Mouse (Mus musculus): ENCODE results near the gene Tbl1xr1.

The Tbl1xr1 gene

DNA sequence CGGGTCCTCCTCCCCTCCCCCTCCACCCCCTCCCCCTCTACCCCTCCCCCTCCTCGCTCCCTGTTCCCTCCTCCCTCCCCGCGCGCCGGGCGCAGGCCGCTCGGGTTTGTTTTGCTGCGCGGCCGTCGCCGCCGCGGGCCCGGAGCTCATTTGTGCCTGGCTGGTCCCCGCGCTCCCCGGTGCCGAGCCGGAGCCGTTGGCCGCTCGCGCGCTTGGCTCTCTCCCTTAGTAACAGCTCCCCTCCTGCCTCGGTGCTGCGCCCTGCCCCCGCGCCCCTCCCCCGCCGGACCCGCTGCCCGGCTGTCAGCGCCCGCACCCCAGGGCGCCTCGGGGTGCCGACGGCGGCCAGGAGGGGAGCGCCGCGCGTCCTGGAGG lies at the start of gene Tbl1xr1:
Gene Tbl1xr1, plus strand, starts transcription at position 92 of the 375 bp plus-strand sequence.
- DNase-seq (ENCODE audit: low read depth, low spot score) = peak; percentile 95

DNA sequence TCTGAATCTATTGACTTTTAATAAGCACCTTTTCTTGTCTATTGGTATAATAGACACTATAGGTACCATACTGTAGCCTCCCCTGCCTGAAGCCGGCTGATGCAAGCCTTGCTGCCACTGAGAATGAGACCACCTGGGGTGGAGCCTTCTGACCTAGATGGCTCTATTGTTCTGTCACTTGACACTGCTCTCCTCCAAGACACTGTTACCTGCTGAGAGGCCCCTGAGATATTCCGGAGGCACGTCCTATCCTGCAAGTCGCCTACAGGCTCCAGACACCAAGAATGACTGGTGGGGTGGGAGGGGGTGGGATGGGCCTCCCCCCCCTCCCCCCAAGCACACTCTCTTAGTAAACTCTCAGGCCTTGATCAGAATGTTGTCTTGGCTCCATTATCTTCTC lies 38.4 kb upstream of the Tbl1xr1 start:
- no peak for DNase-seq (ENCODE audit: low read depth, low spot score)

DNA sequence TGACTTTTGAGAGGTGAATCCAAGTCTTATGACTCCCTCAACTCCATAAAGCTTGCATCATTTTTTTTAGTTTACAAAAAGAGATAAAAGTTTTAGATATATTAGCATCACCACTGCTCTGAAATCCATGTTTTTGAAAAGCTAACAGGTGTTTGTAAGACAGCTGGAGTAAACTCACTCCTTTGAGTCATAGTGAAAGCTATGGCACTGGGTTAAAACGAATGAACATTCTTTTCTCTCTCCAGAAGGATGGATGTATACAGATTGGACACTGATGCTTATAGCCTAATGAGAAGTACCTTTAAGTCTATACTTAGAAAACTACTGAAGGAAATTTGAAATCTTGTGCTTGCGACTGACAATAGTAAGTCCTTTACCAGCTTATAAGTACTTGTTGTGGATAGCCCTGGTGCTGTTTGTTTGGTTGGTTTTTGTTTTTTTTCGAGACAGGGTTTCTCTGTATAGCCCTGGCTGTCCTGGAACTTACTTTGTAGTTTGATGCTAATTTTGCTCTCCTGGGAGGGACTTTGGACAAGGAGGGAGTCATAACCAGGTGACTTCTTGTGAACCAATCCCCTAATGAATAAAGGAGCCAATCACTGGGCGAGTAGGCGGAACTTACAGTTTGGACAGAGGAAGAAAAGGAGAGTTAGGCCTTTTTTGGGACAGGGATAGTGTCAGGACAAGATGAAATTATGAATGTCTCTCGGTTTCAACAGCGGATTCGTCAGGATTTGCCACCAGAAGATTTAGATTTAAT lies 37.2 kb upstream of the Tbl1xr1 start:
- no peak for DNase-seq (ENCODE audit: low read depth, low spot score)

DNA sequence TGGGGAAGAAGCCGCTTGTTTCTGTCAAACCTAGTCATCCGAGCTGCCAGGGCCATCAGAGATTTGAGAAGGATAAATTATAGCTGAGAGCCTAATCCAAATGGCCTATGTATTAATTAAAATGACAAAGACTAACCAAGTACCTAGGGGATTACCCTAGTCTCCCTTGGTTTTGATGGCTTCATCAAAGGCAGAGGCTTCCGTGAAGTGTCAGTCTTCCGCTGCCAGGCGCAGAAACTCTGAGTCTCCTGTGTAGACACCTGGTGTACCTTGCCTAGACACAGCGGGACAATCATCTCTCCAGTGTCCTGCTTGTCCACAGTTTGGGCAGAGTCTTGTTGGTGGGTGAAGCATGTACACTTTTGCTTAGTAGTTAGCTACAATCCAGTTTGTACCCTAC lies 35.8 kb upstream of the Tbl1xr1 start:
- DNase-seq (ENCODE audit: low read depth, low spot score) = peak; percentile 72

DNA sequence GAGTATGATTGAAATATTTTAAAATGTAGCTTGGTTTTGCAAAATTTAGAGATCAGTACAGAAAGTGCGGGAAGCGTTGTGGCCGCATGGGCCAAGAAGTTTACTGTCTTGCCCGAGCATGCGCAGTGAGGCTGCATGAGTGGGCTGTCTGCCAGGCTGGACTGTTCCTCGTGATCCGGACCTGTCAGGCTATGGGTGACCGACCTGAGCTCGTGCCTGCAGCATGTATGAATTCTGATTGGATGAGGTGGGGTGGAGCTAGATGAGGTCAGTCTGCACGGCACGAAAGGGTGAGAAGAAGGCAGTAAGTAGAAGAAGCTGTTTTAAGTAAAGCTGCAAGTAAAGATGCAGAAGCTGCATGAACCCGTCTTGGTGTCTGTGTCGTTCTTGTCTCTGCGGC lies 29.2 kb upstream of the Tbl1xr1 start:
- no peak for DNase-seq (ENCODE audit: low read depth, low spot score)

DNA sequence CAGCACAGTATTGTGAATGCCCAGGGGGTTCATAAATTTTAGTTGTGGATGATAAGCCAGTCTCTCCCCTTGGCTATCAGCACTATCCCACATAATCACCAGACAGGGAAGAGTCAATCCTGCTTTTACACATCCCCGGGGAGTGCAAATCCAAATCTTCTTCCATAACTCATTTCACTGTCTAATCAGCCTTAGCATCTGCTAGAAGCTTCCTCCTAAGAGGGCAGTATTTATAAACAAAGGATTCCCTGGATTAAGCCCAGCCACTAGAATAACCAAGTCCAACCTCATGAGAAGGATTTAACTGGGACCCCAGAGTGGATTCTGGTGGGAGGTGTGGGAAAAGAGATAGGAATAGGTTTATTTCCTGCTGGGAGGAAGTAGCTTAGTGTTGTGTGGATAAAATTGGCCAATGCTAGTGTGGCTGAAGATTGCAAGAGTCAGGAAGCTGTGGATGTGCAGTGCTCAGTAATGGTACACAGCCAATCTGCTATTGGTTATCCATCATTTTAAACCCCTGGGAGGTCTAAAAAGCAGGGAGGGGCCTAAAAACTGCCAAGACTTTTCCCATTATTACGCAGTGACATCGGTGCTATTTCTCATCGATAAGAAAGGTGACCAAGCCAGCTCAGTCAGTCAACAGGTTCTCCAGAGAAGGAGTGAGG lies 19.7 kb upstream of the Tbl1xr1 start:
- no peak for DNase-seq (ENCODE audit: low read depth, low spot score)

DNA sequence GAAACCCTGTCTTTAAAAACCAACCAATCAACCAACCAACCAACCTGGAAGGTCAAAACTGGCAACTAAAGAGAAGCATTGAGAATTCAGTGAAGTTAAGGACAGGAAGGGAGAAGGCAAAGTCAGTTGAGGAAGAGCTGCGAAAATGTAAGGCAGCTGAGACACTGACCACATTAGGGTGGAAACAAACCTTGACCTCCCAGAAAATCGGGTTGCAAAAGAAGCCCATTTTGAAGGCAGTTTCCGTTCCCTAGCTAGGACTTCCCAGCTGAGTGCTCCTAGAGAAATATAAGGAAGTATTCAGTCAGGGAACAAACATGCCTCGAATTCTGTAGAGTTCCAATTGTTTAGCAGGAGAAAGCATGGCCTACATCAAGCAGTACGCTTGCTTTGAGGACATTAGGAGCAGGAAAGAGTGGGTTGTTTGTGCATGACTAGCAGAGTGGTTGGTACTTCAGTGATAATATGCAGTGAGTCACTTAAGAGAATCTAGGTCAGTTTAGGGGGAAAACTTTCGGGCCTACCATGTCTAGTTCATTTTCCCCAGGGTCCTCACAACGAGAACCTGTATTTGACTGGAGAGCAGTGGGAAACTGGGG lies 18.1 kb upstream of the Tbl1xr1 start:
- no peak for DNase-seq (ENCODE audit: low read depth, low spot score)

DNA sequence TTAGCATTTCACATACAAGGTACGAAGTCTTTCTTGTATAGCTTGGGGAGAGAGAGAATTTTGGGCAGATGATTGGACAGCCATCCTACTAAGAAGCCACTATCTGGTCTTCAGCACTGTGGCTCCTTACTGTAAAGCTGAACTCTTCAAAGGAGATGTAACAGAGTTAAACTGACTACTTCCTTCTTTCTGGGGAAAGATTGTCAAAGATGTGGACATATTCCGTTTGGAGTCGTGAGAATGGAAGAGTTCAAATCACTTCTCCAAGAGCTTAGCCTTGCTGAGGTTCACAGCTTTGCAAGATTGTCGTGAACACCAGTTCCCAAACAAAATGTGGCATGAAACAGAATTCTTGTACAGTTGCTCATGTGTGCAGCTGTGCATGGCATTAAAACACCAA lies 15.3 kb upstream of the Tbl1xr1 start:
- no peak for DNase-seq (ENCODE audit: low read depth, low spot score)

DNA sequence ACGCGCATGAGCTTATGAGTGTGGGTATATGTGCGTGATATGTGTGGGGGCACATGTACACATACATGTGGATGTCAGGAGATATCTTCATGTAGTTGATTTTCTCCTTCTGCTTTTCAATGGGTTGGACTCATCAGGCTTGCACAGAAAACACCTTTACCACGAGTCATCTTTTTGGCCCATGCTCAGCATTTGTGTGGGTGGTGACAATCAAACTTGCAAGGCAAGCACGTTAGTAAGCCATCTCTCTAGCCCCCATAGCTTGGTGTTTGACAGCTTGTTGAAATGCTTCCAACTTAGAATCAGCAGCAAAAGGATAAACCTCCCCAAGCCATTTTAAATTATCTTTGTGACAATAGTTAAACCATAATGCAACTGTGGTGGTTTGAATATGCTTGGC lies 7.8 kb upstream of the Tbl1xr1 start:
- DNase-seq (ENCODE audit: low read depth, low spot score) = no peak

DNA sequence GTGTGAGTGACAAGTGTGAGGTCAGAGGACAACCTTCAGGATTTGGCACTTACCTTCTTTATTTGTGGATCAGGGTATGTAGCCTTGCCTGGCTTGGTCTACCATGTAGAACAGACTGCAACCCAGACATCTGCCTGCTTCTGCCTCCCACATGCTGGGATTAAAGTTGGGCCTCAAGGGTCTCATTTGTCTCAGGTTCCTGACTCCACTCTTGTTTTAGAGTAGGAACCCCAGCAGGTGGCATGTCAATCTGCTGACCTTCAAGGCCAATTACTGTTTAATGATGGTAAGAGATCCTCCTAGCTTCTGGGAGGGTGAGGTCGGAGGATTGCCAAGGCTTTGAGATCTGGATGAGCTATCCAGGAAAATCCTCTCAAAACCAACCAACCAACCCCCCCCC lies 2.5 kb upstream of the Tbl1xr1 start:
- DNase-seq (ENCODE audit: low read depth, low spot score) = no peak

DNA sequence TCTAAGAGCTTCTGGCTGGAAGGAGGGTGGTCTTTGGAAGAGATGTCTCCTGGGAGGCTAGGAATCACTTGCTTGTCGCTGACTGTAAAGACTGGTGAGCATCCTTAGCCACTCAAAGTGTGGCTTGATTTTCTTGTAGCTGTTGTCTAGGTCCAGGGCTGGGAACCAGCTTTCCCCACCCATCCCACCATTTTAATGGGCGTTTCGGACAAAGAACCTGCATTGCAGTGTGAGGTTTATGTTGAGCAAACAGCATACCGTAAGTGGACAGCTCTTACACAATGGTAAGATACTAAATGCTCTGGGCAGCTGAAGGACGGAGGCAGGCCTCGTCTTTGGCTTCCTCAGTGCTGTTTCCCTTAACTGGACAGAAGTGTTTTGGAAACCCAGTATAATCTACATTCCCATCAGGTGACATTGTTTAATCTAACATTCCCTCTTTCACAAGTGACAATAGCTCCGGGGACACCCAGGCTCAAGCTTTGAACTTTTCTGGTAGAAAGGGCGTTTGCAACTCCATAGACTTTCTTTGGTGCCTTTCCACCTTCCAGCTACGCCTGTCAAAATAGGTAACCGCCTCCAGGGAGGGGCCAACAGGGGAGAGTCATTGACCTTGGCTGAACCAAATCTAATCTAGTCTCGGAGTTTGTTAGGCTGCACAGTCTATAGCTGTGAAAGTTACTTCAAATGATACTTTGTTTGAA lies 1.7 kb upstream of the Tbl1xr1 start:
- peak; percentile 67 for DNase-seq (ENCODE audit: low read depth, low spot score)

DNA sequence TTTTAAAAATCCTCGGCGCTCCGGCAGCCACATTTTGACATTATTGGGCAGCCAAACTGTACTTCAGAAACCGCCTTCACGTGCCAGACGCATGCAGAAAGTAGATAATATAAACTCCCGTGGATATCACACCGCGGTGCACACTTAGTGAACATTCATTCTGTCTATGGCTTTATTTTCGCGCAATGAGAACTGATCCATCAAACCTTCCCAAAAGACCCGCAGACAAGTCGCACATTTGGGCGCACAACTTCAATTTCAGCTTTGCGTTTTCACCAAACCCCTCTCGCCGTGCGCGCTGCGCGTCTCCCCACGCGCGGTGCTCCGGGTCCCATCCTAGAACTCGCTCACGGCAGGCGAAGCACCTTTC lies 950 bp upstream of the Tbl1xr1 start:
- DNase-seq (ENCODE audit: low read depth, low spot score) = no peak

DNA sequence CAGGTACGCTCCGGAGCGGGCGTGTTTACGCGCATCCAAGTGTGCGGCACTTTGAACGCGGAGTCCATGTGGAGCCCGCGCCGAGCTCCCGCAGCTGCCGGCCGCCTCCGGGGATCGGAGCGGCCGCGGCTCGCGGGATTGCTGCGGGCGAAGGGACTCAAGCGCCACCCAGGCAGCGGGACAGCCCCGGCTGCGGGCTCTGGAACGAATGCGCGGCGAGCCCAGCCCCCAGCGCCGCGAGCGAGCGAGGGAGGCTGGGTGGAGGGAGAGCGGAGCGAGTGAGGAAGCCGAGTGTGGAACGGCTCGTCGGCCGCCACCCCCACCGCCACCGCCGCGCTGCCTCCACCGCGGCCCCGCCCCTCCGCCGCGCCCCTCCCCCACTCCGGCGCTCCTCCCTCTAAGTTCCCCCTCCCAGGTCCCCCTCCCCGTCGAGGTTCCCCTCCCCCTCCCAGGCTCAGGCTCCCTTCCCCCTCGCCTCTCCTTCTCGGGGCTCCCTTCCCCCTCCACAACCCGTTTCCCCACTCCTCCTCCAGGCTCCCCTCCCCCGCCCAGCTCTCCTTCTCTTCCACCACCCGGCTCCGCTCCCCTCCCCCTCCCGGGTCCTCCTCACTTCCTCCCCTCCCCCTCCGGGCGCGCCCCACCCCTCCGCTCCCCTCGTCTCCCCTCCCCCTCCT lies 428 bp upstream of the Tbl1xr1 start:
- peak; percentile 97 for DNase-seq (ENCODE audit: low read depth, low spot score)

DNA sequence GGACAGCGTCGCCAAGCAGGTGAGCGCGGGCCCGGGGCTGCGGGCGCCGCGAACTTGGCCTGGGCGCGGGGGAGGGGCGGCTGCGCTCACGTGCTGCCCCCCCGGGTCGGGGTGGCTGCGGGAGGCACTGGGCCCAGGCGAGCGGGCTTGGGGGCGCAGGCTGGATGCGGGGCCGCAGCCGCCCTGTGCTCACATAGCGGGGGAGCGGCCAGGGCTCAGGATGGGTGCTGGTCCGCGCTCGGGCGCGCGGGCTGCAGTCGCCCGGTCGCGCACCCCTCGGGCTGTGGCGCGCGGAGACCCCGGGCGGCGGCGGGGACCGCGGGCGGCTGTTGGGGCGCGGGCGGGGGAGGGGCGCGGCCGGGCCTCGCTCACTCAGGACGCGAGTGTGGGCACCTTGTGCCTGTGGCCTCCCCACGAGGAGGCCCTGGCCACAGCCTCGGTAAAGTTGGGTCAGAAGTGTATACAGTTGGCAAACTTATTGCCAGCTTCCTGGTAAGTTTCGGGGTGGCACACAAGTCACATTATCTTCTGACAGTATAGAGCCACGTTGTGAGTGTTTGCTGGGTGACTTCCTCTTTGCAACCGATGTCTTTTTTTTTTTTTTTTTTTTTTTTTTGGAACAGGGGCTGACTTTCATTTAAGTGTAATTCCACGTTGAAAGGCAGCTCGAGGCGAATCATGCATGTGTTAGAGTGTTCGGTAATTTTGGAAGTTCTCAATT lies 644 bp downstream of the Tbl1xr1 start:
- peak; percentile 72 for DNase-seq (ENCODE audit: low read depth, low spot score)

DNA sequence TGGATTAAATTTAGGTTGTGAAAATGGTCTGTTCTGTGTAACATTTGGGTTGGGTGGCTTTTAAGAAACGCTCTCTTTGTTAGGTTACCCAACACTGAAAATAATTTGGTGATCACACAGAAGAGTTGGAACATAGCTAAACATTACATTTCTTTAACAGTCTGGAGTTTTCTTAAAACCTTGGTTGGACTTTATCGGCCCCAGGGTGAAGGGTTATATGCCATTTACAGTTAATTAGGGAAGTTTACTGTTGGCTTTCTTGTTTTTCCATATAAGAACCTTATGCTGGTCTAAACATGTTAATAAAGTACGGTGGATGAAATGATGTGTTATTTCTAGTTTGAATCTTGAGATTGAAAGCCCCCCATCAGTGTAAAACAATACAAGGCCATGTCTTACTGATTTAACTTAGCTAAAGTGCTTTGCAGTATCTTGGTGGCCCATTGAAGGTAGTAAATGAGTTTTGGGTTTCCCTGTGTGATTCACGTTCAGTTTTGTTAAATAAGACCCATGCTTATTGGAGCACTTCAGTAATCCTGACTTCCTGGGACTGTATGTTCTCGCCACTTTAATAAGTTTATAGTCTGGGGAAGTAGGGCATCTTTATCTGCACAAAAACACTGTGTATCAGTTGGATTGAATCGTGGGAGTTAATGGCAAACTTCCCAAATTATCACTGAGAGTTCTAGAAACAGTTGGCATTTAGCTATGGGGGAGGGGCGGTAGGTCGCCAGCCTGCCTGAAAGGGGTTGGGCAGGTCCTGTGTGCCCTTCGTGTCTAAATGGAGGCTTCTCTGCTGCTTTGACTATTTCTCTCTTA lies 1.4 kb downstream of the Tbl1xr1 start:
- DNase-seq (ENCODE audit: low read depth, low spot score) = peak; percentile 45

DNA sequence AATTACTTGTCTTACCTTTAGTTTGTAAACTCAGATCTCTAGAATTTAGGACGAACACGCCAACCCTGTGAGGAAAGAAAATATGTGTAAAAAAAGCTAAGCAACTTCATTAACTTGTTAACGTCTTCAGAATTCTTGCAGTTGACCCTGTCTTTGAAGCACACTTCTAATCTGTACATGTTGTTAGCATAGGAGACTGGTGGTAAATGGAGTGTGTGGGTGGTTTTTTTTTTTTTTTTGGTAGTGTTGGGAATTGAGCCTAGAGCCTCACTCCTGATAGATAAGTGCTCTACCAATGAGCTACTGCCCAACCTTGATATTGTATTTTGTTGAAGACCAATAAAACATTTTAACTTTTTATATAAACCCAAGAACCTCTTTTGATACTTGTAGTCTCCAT lies 2.1 kb downstream of the Tbl1xr1 start:
- DNase-seq (ENCODE audit: low read depth, low spot score) = no peak

DNA sequence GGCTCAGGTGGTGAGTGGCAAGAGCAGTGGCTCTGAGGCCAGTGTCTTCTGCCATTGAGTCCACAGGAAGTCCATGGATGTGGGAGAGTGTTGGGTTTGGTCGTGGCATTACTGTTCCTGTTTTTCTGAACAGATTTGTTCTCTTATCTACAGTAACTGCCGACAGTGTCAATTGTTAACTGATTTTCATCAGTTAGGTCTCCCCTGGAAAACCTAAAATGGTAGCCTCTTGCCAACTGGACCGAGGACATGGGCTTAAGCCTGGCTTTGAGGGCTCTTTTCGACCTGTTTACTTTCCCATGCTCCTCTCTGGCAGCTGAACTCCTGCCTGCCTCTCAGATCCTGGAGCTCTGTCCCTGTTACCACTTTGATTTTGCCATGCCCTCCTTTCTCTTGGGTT lies 5.4 kb downstream of the Tbl1xr1 start:
- no peak for DNase-seq (ENCODE audit: low read depth, low spot score)

DNA sequence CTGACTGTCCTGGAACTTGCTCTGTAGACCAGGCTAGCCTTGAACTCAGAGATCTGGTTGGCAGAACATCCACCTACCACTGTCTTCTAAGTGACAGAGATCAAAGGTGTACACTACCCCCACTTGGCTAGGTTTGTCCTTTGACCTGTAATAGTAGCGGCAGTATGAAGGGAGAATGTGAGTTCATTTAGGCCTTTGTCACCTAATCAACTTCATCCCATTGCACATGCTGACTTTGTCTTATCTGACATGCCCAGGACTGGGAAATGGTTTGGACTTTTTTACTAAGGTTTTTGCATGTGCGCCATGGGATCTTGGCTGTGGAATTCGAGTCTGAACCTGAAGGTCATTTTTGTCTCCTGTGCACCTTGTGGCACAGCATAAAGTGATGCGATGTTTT lies 6.4 kb downstream of the Tbl1xr1 start:
- no peak for DNase-seq (ENCODE audit: low read depth, low spot score)

DNA sequence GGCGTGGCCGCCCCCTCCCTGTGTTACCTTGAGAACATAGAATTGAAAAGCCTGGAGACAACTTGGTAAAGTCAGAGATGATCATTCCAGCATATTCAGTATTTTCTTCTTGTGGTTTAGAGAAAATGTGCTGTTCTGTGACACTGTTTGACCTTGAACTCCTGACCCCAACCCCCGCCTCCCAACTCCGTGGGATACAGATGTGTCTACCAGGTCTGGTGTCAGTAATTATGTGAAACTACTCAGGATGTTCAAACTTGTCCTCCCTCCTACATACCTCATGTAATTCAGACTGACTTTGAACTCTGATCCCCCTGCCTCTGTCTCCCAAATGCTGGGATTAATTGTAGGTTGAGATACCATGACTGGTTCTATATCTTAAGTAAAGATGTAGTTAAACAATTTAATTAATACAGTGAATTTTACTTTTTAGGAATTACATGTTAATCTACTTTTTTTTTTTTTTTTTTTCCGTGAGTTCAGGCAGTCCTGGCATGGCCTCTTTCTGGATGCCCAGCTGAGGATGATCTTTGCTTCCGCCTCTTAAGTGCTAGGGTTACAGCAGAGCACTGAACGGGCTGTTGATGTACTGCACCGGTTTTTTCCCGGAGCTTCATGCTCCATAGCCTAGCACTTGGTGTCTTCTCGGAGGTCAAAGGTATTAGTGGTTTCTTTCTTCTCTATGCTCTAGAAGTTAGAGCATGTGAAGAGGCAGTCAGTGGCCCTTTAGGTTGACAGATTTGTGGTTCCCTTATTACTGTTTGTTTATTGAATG lies 8.0 kb downstream of the Tbl1xr1 start:
- no peak for DNase-seq (ENCODE audit: low read depth, low spot score)

DNA sequence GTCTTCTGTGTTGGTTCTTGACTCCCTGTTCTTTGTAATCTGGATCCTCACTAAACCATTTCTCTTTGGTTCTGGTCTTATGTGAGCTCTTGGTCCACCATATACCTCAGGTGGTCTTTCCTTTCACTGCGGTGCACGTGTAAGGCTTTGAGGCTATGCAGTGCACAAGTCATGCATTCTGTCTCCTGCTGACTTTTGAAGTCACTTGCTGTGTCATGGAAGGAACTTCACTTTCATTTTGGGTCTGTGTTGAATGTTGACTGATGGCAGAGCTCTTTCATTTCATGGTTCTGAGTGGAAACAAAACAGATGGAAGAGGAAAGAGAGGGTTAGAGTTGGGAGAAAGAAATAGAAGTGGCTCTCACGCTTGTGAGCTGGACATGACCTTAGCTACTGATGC lies 13.4 kb downstream of the Tbl1xr1 start:
- peak; percentile 42 for DNase-seq (ENCODE audit: low read depth, low spot score)
